Mouse (Mus musculus): ENCODE data around the gene Kcnk2. TPM values are rescaled to one million over a fixed set of nuclear protein-coding genes. Genes with fewer than 3 reads are reported as not detected.

Kcnk2 gene
- polyA plus RNA-seq, 1 experiment from 2014 or later: 3.7 TPM

Small RNA genes lying within 50 kb of the gene (microRNA-seq; reads per million reads assigned to microRNA genes)
- gene Gm24092: not detected
